Mouse (Mus musculus): ENCODE measurements around the gene Ticrr.

- TF ChIP-seq CTCF (IDR thresholded peaks at IDR 0.05; ENCODE audit: control insufficient read depth, insufficient read depth, low read length) = no peak
- no peak for TF ChIP-seq POLR2A (IDR thresholded peaks at IDR 0.05; ENCODE audit: borderline replicate concordance, control insufficient read depth, low read depth, low read length)
Measured at GRCm38 (mm10) chr7:79696495-79696894, 36.5 kb downstream of the Ticrr start.
